Mouse (Mus musculus): Measurements from ENCODE around the gene Prdm2. TPM values are rescaled to one million over a fixed set of nuclear protein-coding genes. Genes with fewer than 3 reads are reported as not detected.

The Prdm2 gene
- polyA plus RNA-seq, 1 experiment from 2014 or later = 10.0 TPM

- H3K27me3 ChIP-seq (replicated peaks) = no peaks in the 10 kb centered on the region
- no peaks in the 10 kb centered on the region for H3K4me1 ChIP-seq (replicated peaks)
- no peak overlapping the region for H3K27ac ChIP-seq
- no peak for ATAC-seq
- no peak overlapping the region for H3K4me2 ChIP-seq (replicated peaks)
- H3K9ac ChIP-seq = no peak overlapping the region
- H3K4me3 ChIP-seq (replicated peaks) = no peak overlapping the region
- H3K9me3 ChIP-seq = no peaks in the 10 kb centered on the region
- 94% methylated on average over 2 of the region's 2 CpGs for WGBS
- no peaks in the 10 kb centered on the region; the same call in 1 of the 2 replicates for H3K36me3 ChIP-seq
These were observed 42.5 kb downstream of the Prdm2 start for GRCm38 (mm10) chr4:143170290-143170689.

GRCm38 (mm10) chr4:143168093-143168492, 44.7 kb downstream of the Prdm2 start:
- no peak overlapping the region for H3K9ac ChIP-seq
- H3K4me1 ChIP-seq (replicated peaks) = no peaks in the 10 kb centered on the region
- no peak for ATAC-seq
- no peak overlapping the region for H3K27ac ChIP-seq
- no peak overlapping the region for H3K4me2 ChIP-seq (replicated peaks)
- WGBS = 81% methylated on average over 3 of the region's 3 CpGs
- H3K27me3 ChIP-seq (replicated peaks) = no peaks in the 10 kb centered on the region
- no peaks in the 10 kb centered on the region for H3K9me3 ChIP-seq
- H3K36me3 ChIP-seq = no peaks in the 10 kb centered on the region; the same call in 1 of the 2 replicates
- no peak overlapping the region for H3K4me3 ChIP-seq (replicated peaks)

- Histone ChIP-seq H3K27me3 (replicated peaks) (no peaks in the 10 kb centered on the region), H3K9ac (peak overlapping the region; percentile 79), H3K4me1 (replicated peaks) (peaks cover 27% of the 10 kb centered on the region), H3K9me3 (no peaks in the 10 kb centered on the region), H3K4me2 (replicated peaks) (peak overlapping the region; percentile 64), H3K27ac (peak overlapping the region; percentile 99), H3K36me3 (no peaks in the 10 kb centered on the region), H3K4me3 (replicated peaks) (peak overlapping the region; percentile 81)
- WGBS = under 1% methylated on average over 102 of the region's 102 CpGs
- peak; percentile 100 for ATAC-seq
These were observed 50.9 kb downstream of the Prdm2 start for GRCm38 (mm10) chr4:143161619-143162479.

GRCm38 (mm10) chr4:143160826-143161225, 52.0 kb downstream of the Prdm2 start:
- 42% methylated on average over 3 of the region's 3 CpGs for WGBS
- H3K27ac ChIP-seq = no peak overlapping the region
- H3K4me1 ChIP-seq (replicated peaks) = peaks cover 27% of the 10 kb centered on the region
- peak overlapping the region; percentile 79 for H3K9ac ChIP-seq
- no peaks in the 10 kb centered on the region for H3K9me3 ChIP-seq
- H3K36me3 ChIP-seq = no peaks in the 10 kb centered on the region
- peak overlapping the region; percentile 81 for H3K4me3 ChIP-seq (replicated peaks)
- ATAC-seq = no peak
- H3K27me3 ChIP-seq (replicated peaks) = no peaks in the 10 kb centered on the region
- H3K4me2 ChIP-seq (replicated peaks) = peak overlapping the region; percentile 64

GRCm38 (mm10) chr4:143159336-143159735, 53.5 kb downstream of the Prdm2 start:
- Histone ChIP-seq H3K9me3 (no peaks in the 10 kb centered on the region), H3K4me2 (replicated peaks) (no peak overlapping the region), H3K4me3 (replicated peaks) (no peak overlapping the region), H3K9ac (no peak overlapping the region), H3K27ac (no peak overlapping the region), H3K27me3 (replicated peaks) (no peaks in the 10 kb centered on the region), H3K36me3 (no peaks in the 10 kb centered on the region), H3K4me1 (replicated peaks) (peaks cover 32% of the 10 kb centered on the region)
- no peak for ATAC-seq
- 76% methylated on average over 2 of the region's 2 CpGs for WGBS

- H3K9ac ChIP-seq = no peak overlapping the region
- peaks cover 37% of the 10 kb centered on the region for H3K4me1 ChIP-seq (replicated peaks)
- WGBS = 69% methylated on average over 4 of the region's 4 CpGs
- H3K9me3 ChIP-seq = no peaks in the 10 kb centered on the region
- H3K27ac ChIP-seq = no peak overlapping the region
- no peaks in the 10 kb centered on the region for H3K36me3 ChIP-seq
- H3K27me3 ChIP-seq (replicated peaks) = no peaks in the 10 kb centered on the region
- H3K4me3 ChIP-seq (replicated peaks) = no peak overlapping the region
- ATAC-seq = no peak
- no peak overlapping the region for H3K4me2 ChIP-seq (replicated peaks)
These were observed 56.9 kb downstream of the Prdm2 start for GRCm38 (mm10) chr4:143155871-143156270.

- no peak for ATAC-seq
- Histone ChIP-seq H3K4me2 (replicated peaks) (no peak overlapping the region), H3K27ac (no peak overlapping the region), H3K4me3 (replicated peaks) (no peak overlapping the region), H3K4me1 (replicated peaks) (peaks cover 31% of the 10 kb centered on the region), H3K9me3 (no peaks in the 10 kb centered on the region), H3K27me3 (replicated peaks) (no peaks in the 10 kb centered on the region), H3K36me3 (no peaks in the 10 kb centered on the region), H3K9ac (no peak overlapping the region)
- 66% methylated on average over 4 of the region's 4 CpGs for WGBS
These were observed 57.8 kb downstream of the Prdm2 start for GRCm38 (mm10) chr4:143155036-143155435.

- no peak overlapping the region for H3K27ac ChIP-seq
- no peaks in the 10 kb centered on the region for H3K36me3 ChIP-seq
- no peak overlapping the region for H3K4me2 ChIP-seq (replicated peaks)
- H3K9me3 ChIP-seq = no peaks in the 10 kb centered on the region
- no peak overlapping the region for H3K4me3 ChIP-seq (replicated peaks)
- no peaks in the 10 kb centered on the region for H3K27me3 ChIP-seq (replicated peaks)
- ATAC-seq = no peak
- H3K4me1 ChIP-seq (replicated peaks) = peaks cover 28% of the 10 kb centered on the region
- 58% methylated on average over 6 of the region's 6 CpGs for WGBS
- H3K9ac ChIP-seq = no peak overlapping the region
These were observed 58.2 kb downstream of the Prdm2 start for GRCm38 (mm10) chr4:143154571-143154970.

- ATAC-seq = no peak
- Histone ChIP-seq H3K4me1 (replicated peaks) (peaks cover 20% of the 10 kb centered on the region), H3K9ac (no peak overlapping the region), H3K4me2 (replicated peaks) (no peak overlapping the region), H3K27me3 (replicated peaks) (no peaks in the 10 kb centered on the region), H3K9me3 (no peaks in the 10 kb centered on the region), H3K27ac (no peak overlapping the region), H3K36me3 (no peaks in the 10 kb centered on the region), H3K4me3 (replicated peaks) (no peak overlapping the region)
- WGBS = 79% methylated on average over 5 of the region's 5 CpGs
These were observed 60.2 kb downstream of the Prdm2 start for GRCm38 (mm10) chr4:143152634-143153033.

GRCm38 (mm10) chr4:143151267-143151666, 61.5 kb downstream of the Prdm2 start:
- Histone ChIP-seq H3K9me3 (no peaks in the 10 kb centered on the region), H3K9ac (no peak overlapping the region), H3K36me3 (no peaks in the 10 kb centered on the region), H3K27me3 (replicated peaks) (no peaks in the 10 kb centered on the region), H3K4me1 (replicated peaks) (peaks cover 14% of the 10 kb centered on the region; the same call in 1 of the 2 replicates), H3K4me3 (replicated peaks) (no peak overlapping the region), H3K4me2 (replicated peaks) (no peak overlapping the region), H3K27ac (no peak overlapping the region)
- peak; percentile 24; the same call in 1 of the 2 replicates for ATAC-seq
- 69% methylated on average over 1 of the region's 1 CpGs for WGBS

- no peak overlapping the region for H3K4me3 ChIP-seq (replicated peaks)
- no peak overlapping the region for H3K9ac ChIP-seq
- no peaks in the 10 kb centered on the region for H3K36me3 ChIP-seq
- 83% methylated on average over 3 of the region's 3 CpGs for WGBS
- H3K9me3 ChIP-seq = no peaks in the 10 kb centered on the region
- peaks cover 12% of the 10 kb centered on the region; the same call in 1 of the 2 replicates for H3K4me1 ChIP-seq (replicated peaks)
- no peaks in the 10 kb centered on the region for H3K27me3 ChIP-seq (replicated peaks)
- H3K4me2 ChIP-seq (replicated peaks) = no peak overlapping the region
- ATAC-seq = no peak
- no peak overlapping the region for H3K27ac ChIP-seq
These were observed 65.1 kb downstream of the Prdm2 start for GRCm38 (mm10) chr4:143147666-143148065.

- WGBS = 53% methylated on average over 7 of the region's 7 CpGs
- Histone ChIP-seq H3K4me3 (replicated peaks) (no peak overlapping the region), H3K9me3 (no peaks in the 10 kb centered on the region), H3K4me2 (replicated peaks) (no peak overlapping the region), H3K9ac (no peak overlapping the region), H3K36me3 (0 out of 2 replicates have a peak, but pooled peaks cover 4% of the 10 kb centered on the region), H3K27me3 (replicated peaks) (no peaks in the 10 kb centered on the region), H3K27ac (no peak overlapping the region), H3K4me1 (replicated peaks) (peaks cover 7% of the 10 kb centered on the region; the same call in 1 of the 2 replicates)
- no peak for ATAC-seq
These were observed 69.2 kb downstream of the Prdm2 start for GRCm38 (mm10) chr4:143143615-143144014.

Data from intestine, embryonic 15.5 days (tissue).